Mouse (Mus musculus) stomach, embryonic 15.5 days (tissue): Measurements from ENCODE around the gene Enpp6. TPM values are rescaled to one million over a fixed set of nuclear protein-coding genes. Genes with fewer than 3 reads are reported as not detected.

Experiments used
- polyA plus RNA-seq: library from polyadenylated mRNA; unstranded; fragments of >200 nt; fragmentation: Nextera tagmentation; extraction: Ambion mirVana; gene quantifications from 2 replicates; pipeline ENCODE4 v1.2.1, GENCODE M21; 2015

The Enpp6 gene
- polyA plus RNA-seq, 1 experiment from 2014 or later = 0.77 TPM

Other genes with a start within 250 kb of the Enpp6 start
- 31.5 and 34.5 TPM in 2 replicates for gene Irf2, start 247.2 kb upstream of the Enpp6 start, polyA plus RNA-seq